Mouse (Mus musculus) embryonic facial prominence, embryonic 10.5 days (tissue): ENCODE results near the gene Stk4. TPM values are rescaled to one million over a fixed set of nuclear protein-coding genes. Genes with fewer than 3 reads are reported as not detected.

ENCODE experiments used
- DNase-seq: peaks from one replicate; pipeline ENCODE4 v3.0.0-alpha.2; 2017; ENCODE audit warnings: low spot score
- H3K27ac ChIP-seq: fragments of 300-500 bp; sonication (generic); replicated peaks from 2 replicates; pipeline ENCODE4 v1.5.1; 2016; ENCODE audit warnings: mild to moderate bottlenecking
- H3K27me3 ChIP-seq: fragments of 300-500 bp; sonication (generic); replicated peaks from 2 replicates; pipeline ENCODE4 v1.6.1; 2016; ENCODE audit warnings: low read depth, mild to moderate bottlenecking; ENCODE audit not compliant: poor library complexity, severe bottlenecking
- H3K36me3 ChIP-seq: fragments of 300-500 bp; sonication (generic); replicated peaks from 2 replicates; pipeline ENCODE4 v1.6.1; 2016; ENCODE audit warnings: mild to moderate bottlenecking, moderate library complexity
- H3K4me1 ChIP-seq: fragments of 300-500 bp; sonication (generic); 2 replicates; pipeline ENCODE4 v1.6.1; 2016
- H3K4me3 ChIP-seq: fragments of 300-500 bp; sonication (generic); 2 replicates; pipeline ENCODE4 v1.5.1; 2016; ENCODE audit warnings: mild to moderate bottlenecking, moderate library complexity
- H3K9me3 ChIP-seq: fragments of 300-500 bp; sonication (generic); 2 replicates; pipeline ENCODE4 v1.6.1; 2016; ENCODE audit warnings: mild to moderate bottlenecking
- WGBS: fragments of 180-500 bp; shearing (Covaris S2); methylation state at CpG from one replicate; pipeline ENCODE4 v1.1.7; 2016; 5-methylcytosine and 5-hydroxymethylcytosine counted together
- polyA plus RNA-seq: library from polyadenylated mRNA; unstranded; fragments of >200 nt; fragmentation: Nextera tagmentation; extraction: Ambion mirVana; gene quantifications from 2 replicates; pipeline ENCODE4 v1.2.1, GENCODE M21; 2016

The Stk4 gene
- polyA plus RNA-seq, 1 experiment from 2014 or later = 33.1 TPM

- H3K36me3 ChIP-seq = no peaks in the 10 kb centered on the region
- no peaks in the 10 kb centered on the region for H3K9me3 ChIP-seq
- H3K27me3 ChIP-seq = no peaks in the 10 kb centered on the region
- no peak overlapping the region for H3K4me3 ChIP-seq
- DNase-seq = no peak
- no peak overlapping the region for H3K27ac ChIP-seq
- WGBS = 30% methylated on average over 5 of the region's 5 CpGs
- H3K4me1 ChIP-seq = peaks cover 7% of the 10 kb centered on the region
Measured at GRCm38 (mm10) chr2:164188722-164189121, 118.6 kb downstream of the Stk4 start.

GRCm38 (mm10) chr2:164190576-164190975 is 120.5 kb downstream of the Stk4 start, which contains the start of gene Wfdc12:
TSS of gene Wfdc12 (minus strand) at chr2:164190608.
- Histone ChIP-seq H3K27ac (no peak within 1 kb of the TSS), H3K4me1 (no peaks in the 10 kb centered on the region)
- WGBS = 90% methylated on average over 6 of the region's 6 CpGs

GRCm38 (mm10) chr2:164192279-164192678 is 122.2 kb downstream of the Stk4 start:
- DNase-seq = no peak
- H3K4me3 ChIP-seq = no peak overlapping the region
- H3K27me3 ChIP-seq = no peaks in the 10 kb centered on the region
- no peak overlapping the region for H3K27ac ChIP-seq
- H3K4me1 ChIP-seq = no peaks in the 10 kb centered on the region
- H3K36me3 ChIP-seq = no peaks in the 10 kb centered on the region
- H3K9me3 ChIP-seq = no peaks in the 10 kb centered on the region

More at GRCm38 (mm10) chr2:164190576-164190975, 120.5 kb downstream of the Stk4 start, which contains the start of gene Wfdc12:
- no peak for DNase-seq
- Histone ChIP-seq H3K4me3 (no peak within 1 kb of the TSS), H3K36me3 (no peaks in the 10 kb centered on the region), H3K9me3 (no peaks in the 10 kb centered on the region), H3K27me3 (no peaks in the 10 kb centered on the region)

- Histone ChIP-seq H3K27me3 (no peaks in the 10 kb centered on the region), H3K9me3 (no peaks in the 10 kb centered on the region), H3K4me3 (no peak overlapping the region), H3K27ac (no peak overlapping the region), H3K4me1 (no peaks in the 10 kb centered on the region), H3K36me3 (no peaks in the 10 kb centered on the region)
- no peak for DNase-seq
- WGBS = 88% methylated on average over 5 of the region's 5 CpGs
Measured at GRCm38 (mm10) chr2:164194959-164195630, 125.0 kb downstream of the Stk4 start.

GRCm38 (mm10) chr2:164195971-164196699 is 126.0 kb downstream of the Stk4 start:
- Histone ChIP-seq H3K27ac (no peak overlapping the region), H3K27me3 (no peaks in the 10 kb centered on the region), H3K9me3 (no peaks in the 10 kb centered on the region), H3K4me1 (no peaks in the 10 kb centered on the region), H3K36me3 (no peaks in the 10 kb centered on the region), H3K4me3 (no peak overlapping the region)
- DNase-seq = no peak
- WGBS = 87% methylated on average over 5 of the region's 5 CpGs

- no peak overlapping the region for H3K27ac ChIP-seq
- no peaks in the 10 kb centered on the region for H3K4me1 ChIP-seq
- H3K4me3 ChIP-seq = no peak overlapping the region
- no peaks in the 10 kb centered on the region for H3K27me3 ChIP-seq
- no peaks in the 10 kb centered on the region for H3K9me3 ChIP-seq
- DNase-seq = no peak
- no peaks in the 10 kb centered on the region for H3K36me3 ChIP-seq
- WGBS = 83% methylated on average over 5 of the region's 5 CpGs
Measured at GRCm38 (mm10) chr2:164196700-164196990, 126.5 kb downstream of the Stk4 start.

- Histone ChIP-seq H3K4me1 (no peaks in the 10 kb centered on the region), H3K27me3 (no peaks in the 10 kb centered on the region), H3K27ac (no peak within 1 kb of the TSS), H3K36me3 (no peaks in the 10 kb centered on the region), H3K4me3 (no peak within 1 kb of the TSS), H3K9me3 (no peaks in the 10 kb centered on the region)
- 75% methylated on average over 20 of the region's 20 CpGs for WGBS
- no peak for DNase-seq
Measured at GRCm38 (mm10) chr2:164199626-164200327, 129.7 kb downstream of the Stk4 start, which contains the start of gene Wfdc15a. TSS of gene Wfdc15a (minus strand) at chr2:164200130.

Other genes starting within 250 kb of the Stk4 start
- gene Ccn5, start 249.5 kb upstream of the Stk4 start, polyA plus RNA-seq = 0.09 and 0.25 TPM in 2 replicates
- not detected in 2 replicates for gene Kcnk15, start 216.7 kb upstream of the Stk4 start, polyA plus RNA-seq
- 0.31 and 0.65 TPM in 2 replicates for gene Rims4, start 151.6 kb upstream of the Stk4 start, polyA plus RNA-seq
- gene Ywhab, start 75.4 kb upstream of the Stk4 start, polyA plus RNA-seq = 326 and 327 TPM in 2 replicates
- gene Pabpc1l, start 44.9 kb upstream of the Stk4 start, polyA plus RNA-seq = 1.6 and 1.9 TPM in 2 replicates
- 68.1 and 71.9 TPM in 2 replicates for gene Tomm34, start 847 bp downstream of the Stk4 start, polyA plus RNA-seq
- gene Kcns1, start 100.8 kb downstream of the Stk4 start, polyA plus RNA-seq = not detected in 2 replicates
- gene Wfdc5, start 112.4 kb downstream of the Stk4 start, polyA plus RNA-seq = not detected in 2 replicates
- not detected in 2 replicates for gene Wfdc12, start 120.3 kb downstream of the Stk4 start, polyA plus RNA-seq
- gene Wfdc15a, start 129.8 kb downstream of the Stk4 start, polyA plus RNA-seq = not detected in 2 replicates
- not detected in 2 replicates for gene Wfdc15b, start 151.3 kb downstream of the Stk4 start, polyA plus RNA-seq
- gene Svs2, start 168.1 kb downstream of the Stk4 start, polyA plus RNA-seq = not detected in 2 replicates
- gene Svs3b, start 186.3 kb downstream of the Stk4 start, polyA plus RNA-seq = not detected in 2 replicates
- gene Svs4, start 208.1 kb downstream of the Stk4 start, polyA plus RNA-seq = not detected in 2 replicates
- gene Svs3a, start 218.9 kb downstream of the Stk4 start, polyA plus RNA-seq = not detected in 2 replicates
- not detected in 2 replicates for gene Svs6, start 246.4 kb downstream of the Stk4 start, polyA plus RNA-seq